Mouse (Mus musculus) inflammation-experienced regulatory T-cells, adult 6 months (primary cell): ENCODE results near the gene Smim6. TPM values are rescaled to one million over a fixed set of nuclear protein-coding genes. Genes with fewer than 3 reads are reported as not detected.

Source experiments
- ATAC-seq: one replicate; pipeline ENCODE4 v1.8.0; 2017
- polyA plus RNA-seq, 3 experiments: library from polyadenylated mRNA; unstranded; fragments of 100-300 nt; shearing (Covaris generic); gene quantifications; one replicate each; pipeline ENCODE4 v1.2.1; 2017

Gene Smim6
- polyA plus RNA-seq, 3 experiments from 2014 or later = 2.7 to 5.1 (median 4.3) TPM

GRCm38 (mm10) chr11:115945247-115945646 lies 33.4 kb downstream of the Smim6 start:
- ATAC-seq = no peak

GRCm38 (mm10) chr11:115946221-115946828 lies 34.5 kb downstream of the Smim6 start:
- no peak for ATAC-seq

- no peak for ATAC-seq
Measured at GRCm38 (mm10) chr11:115948316-115948715, 36.5 kb downstream of the Smim6 start.

GRCm38 (mm10) chr11:115950719-115951118 lies 38.9 kb downstream of the Smim6 start:
- no peak for ATAC-seq

GRCm38 (mm10) chr11:115954712-115955111 lies 42.9 kb downstream of the Smim6 start:
- no peak for ATAC-seq

GRCm38 (mm10) chr11:115955195-115955858 lies 43.5 kb downstream of the Smim6 start:
- ATAC-seq = no peak

GRCm38 (mm10) chr11:115956453-115956852 lies 44.6 kb downstream of the Smim6 start:
- no peak for ATAC-seq

GRCm38 (mm10) chr11:115957971-115958370 lies 46.2 kb downstream of the Smim6 start:
- no peak for ATAC-seq

- no peak for ATAC-seq
Measured at GRCm38 (mm10) chr11:115959018-115959417, 47.2 kb downstream of the Smim6 start.

GRCm38 (mm10) chr11:115962651-115963412 lies 51.0 kb downstream of the Smim6 start:
- no peak for ATAC-seq

Other genes starting within 250 kb of the Smim6 start
- gene Grb2, start 203.4 kb upstream of the Smim6 start, polyA plus RNA-seq = 10 to 100 TPM; 31.7 to 35.5 (median 33.8) TPM
- 10 to 100 TPM; 10.6 to 12.7 (median 11.5) TPM for gene Tmem94, start 146.6 kb upstream of the Smim6 start, polyA plus RNA-seq
- 1 to 10 TPM in 1 of 3 experiments, under 1 TPM in 2; 0.58 to 1.2 (median 0.87) TPM for gene Caskin2, start 98.4 kb upstream of the Smim6 start, polyA plus RNA-seq
- gene Tsen54, start 97.3 kb upstream of the Smim6 start, polyA plus RNA-seq = 10 to 100 TPM in 2 of 3 experiments, 1 to 10 TPM in 1; 9.8 to 13.2 (median 10.8) TPM
- 1 to 10 TPM; 7.0 to 9.7 (median 9.6) TPM for gene Llgl2, start 88.0 kb upstream of the Smim6 start, polyA plus RNA-seq
- not detected for gene Myo15b, start 53.6 kb upstream of the Smim6 start, polyA plus RNA-seq
- 1 to 10 TPM in 2 of 3 experiments, under 1 TPM in 1; 0.40 to 1.4 (median 1.1) TPM for gene Smim5, start 12.1 kb upstream of the Smim6 start, polyA plus RNA-seq
- 10 to 100 TPM; 35.6 to 55.2 (median 39.2) TPM for gene Sap30bp, start 21.3 kb downstream of the Smim6 start, polyA plus RNA-seq
- gene Recql5, start 21.5 kb downstream of the Smim6 start, polyA plus RNA-seq = 10 to 100 TPM; 18.2 to 30.3 (median 23.7) TPM
- gene Itgb4, start 62.7 kb downstream of the Smim6 start, polyA plus RNA-seq = not detected
- gene Galk1, start 100.7 kb downstream of the Smim6 start, polyA plus RNA-seq = 10 to 100 TPM; 14.4 to 20.1 (median 15.9) TPM
- 1,000 to 10,000 TPM; 1,545 to 2,086 (median 2,075) TPM for gene H3f3b, start 115.9 kb downstream of the Smim6 start, polyA plus RNA-seq
- 10 to 100 TPM; 10.1 to 14.6 (median 12.7) TPM for gene Unk, start 118.3 kb downstream of the Smim6 start, polyA plus RNA-seq
- 100 to 1,000 TPM in 1 of 3 experiments, 10 to 100 TPM in 2; 80.1 to 128 (median 81.9) TPM for gene Unc13d, start 165.9 kb downstream of the Smim6 start, polyA plus RNA-seq
- 100 to 1,000 TPM; 153 to 156 (median 154) TPM for gene Wbp2, start 175.0 kb downstream of the Smim6 start, polyA plus RNA-seq
- under 1 TPM in 1 of 3 experiments, not detected in 2; 0.39 TPM for gene Trim47, start 215.2 kb downstream of the Smim6 start, polyA plus RNA-seq
- gene Trim65, start 219.1 kb downstream of the Smim6 start, polyA plus RNA-seq = 10 to 100 TPM in 2 of 3 experiments, 1 to 10 TPM in 1; 9.5 to 13.3 (median 11.4) TPM
- gene Mrpl38, start 226.9 kb downstream of the Smim6 start, polyA plus RNA-seq = 10 to 100 TPM; 14.3 to 30.6 (median 28.0) TPM